Mouse (Mus musculus): ENCODE measurements at regions not wholly inside any gene's neighbourhood (a gene's known extent, or its start where the extent isn't known, plus 50 kb on each side); places are given as distances from the start of the nearest gene placed in this dataset.

GRCm38 (mm10) chr2:105521841-105522240 lies 122.7 kb upstream of the Rcn1 start:
- no peak for TF ChIP-seq POLR2A (IDR thresholded peaks at IDR 0.05; ENCODE audit: borderline replicate concordance, insufficient read depth, low read length)
- TF ChIP-seq CTCF (IDR thresholded peaks at IDR 0.05; ENCODE audit: borderline replicate concordance, insufficient read depth, low read depth, low read length), result no peak

Data from cerebellum, adult 2 months (tissue).